Mouse (Mus musculus) small intestine, adult 2 months (tissue): ENCODE measurements at regions not wholly inside any gene's neighbourhood (a gene's known extent, or its start where the extent isn't known, plus 50 kb on each side); places are given as distances from the start of the nearest gene placed in this dataset.

ENCODE experiments used
- H3K27ac ChIP-seq: fragments of 200-500 bp; 2 replicates; pipeline ENCODE4 v1.5.1; 2012; ENCODE audit warnings: low read depth, low read length, control low read depth, inconsistent platforms; ENCODE audit not compliant: insufficient read depth
- H3K27me3 ChIP-seq: fragments of 200-500 bp; 2 replicates; pipeline ENCODE4 v1.6.1; 2012; ENCODE audit warnings: mild to moderate bottlenecking, moderate library complexity, low read length, inconsistent platforms; ENCODE audit not compliant: control insufficient read depth, insufficient read depth
- H3K36me3 ChIP-seq: fragments of 200-500 bp; 2 replicates; pipeline ENCODE4 v1.6.1; 2012; ENCODE audit warnings: mild to moderate bottlenecking, low read length, control low read depth, inconsistent platforms; ENCODE audit not compliant: control insufficient read depth, insufficient read depth
- H3K4me1 ChIP-seq: fragments of 200-500 bp; 2 replicates; pipeline ENCODE4 v1.6.1; 2012; ENCODE audit warnings: low read length, inconsistent platforms, mixed read lengths; ENCODE audit not compliant: control insufficient read depth, insufficient read depth, insufficient read length
- H3K4me3 ChIP-seq: fragments of 200-500 bp; 2 replicates; pipeline ENCODE4 v1.5.1; 2012; ENCODE audit warnings: low read depth, mild to moderate bottlenecking, control low read depth, inconsistent platforms, low read length, moderate library complexity
- CTCF ChIP-seq: fragments of 200-500 bp; IDR thresholded peaks from 2 replicates; pipeline ENCODE4 v1.5.1; 2012; ENCODE audit warnings: low read depth, mild to moderate bottlenecking, control low read depth, inconsistent platforms, low read length, moderate library complexity, mixed read lengths; ENCODE audit not compliant: insufficient replicate concordance, insufficient read length; ENCODE audit errors: extremely low read depth
- POLR2A ChIP-seq: fragments of 200-500 bp; IDR thresholded peaks from 2 replicates; pipeline ENCODE4 v1.6.1; 2012; ENCODE audit warnings: low read depth, mild to moderate bottlenecking, control low read depth, inconsistent platforms, low read length, moderate library complexity
- WGBS: fragments of 180-500 bp; shearing (Covaris S2); methylation state at CpG from one replicate; pipeline ENCODE4 v1.1.7; 2018; 5-methylcytosine and 5-hydroxymethylcytosine counted together

GRCm38 (mm10) chr13:60420842-60421696 lies 180.7 kb upstream of the Dapk1 start:
- Histone ChIP-seq H3K36me3 (no peaks in the 10 kb centered on the region), H3K4me1 (no peaks in the 10 kb centered on the region), H3K4me3 (no peak overlapping the region), H3K27ac (no peak overlapping the region), H3K27me3 (no peaks in the 10 kb centered on the region)
- 29% methylated on average over 3 of the region's 3 CpGs for WGBS
- TF ChIP-seq CTCF (no peak), POLR2A (no peak)

GRCm38 (mm10) chr13:60424267-60424666 lies 177.5 kb upstream of the Dapk1 start:
- H3K27me3 ChIP-seq, result no peaks in the 10 kb centered on the region
- no peaks in the 10 kb centered on the region for H3K36me3 ChIP-seq
- H3K4me1 ChIP-seq, result no peaks in the 10 kb centered on the region
- no peak overlapping the region for H3K4me3 ChIP-seq
- TF ChIP-seq POLR2A, result no peak
- no peak for TF ChIP-seq CTCF
- no peak overlapping the region for H3K27ac ChIP-seq
- WGBS, result 46% methylated on average over 6 of the region's 6 CpGs

GRCm38 (mm10) chr13:60425140-60425539 lies 176.6 kb upstream of the Dapk1 start:
- no peak for TF ChIP-seq CTCF
- TF ChIP-seq POLR2A, result no peak
- no peaks in the 10 kb centered on the region for H3K4me1 ChIP-seq
- H3K27ac ChIP-seq, result no peak overlapping the region
- H3K4me3 ChIP-seq, result no peak overlapping the region
- no peaks in the 10 kb centered on the region for H3K27me3 ChIP-seq
- no peaks in the 10 kb centered on the region for H3K36me3 ChIP-seq
- WGBS, result 81% methylated on average over 11 of the region's 11 CpGs

- Histone ChIP-seq H3K27ac (no peak overlapping the region), H3K27me3 (no peaks in the 10 kb centered on the region), H3K36me3 (no peaks in the 10 kb centered on the region), H3K4me3 (no peak overlapping the region), H3K4me1 (no peaks in the 10 kb centered on the region)
- TF ChIP-seq CTCF, result no peak
- TF ChIP-seq POLR2A, result no peak
- WGBS, result 83% methylated on average over 6 of the region's 6 CpGs
Observed at GRCm38 (mm10) chr13:60425556-60425955, 176.2 kb upstream of the Dapk1 start.

GRCm38 (mm10) chr13:60426192-60426840 lies 175.4 kb upstream of the Dapk1 start:
- Histone ChIP-seq H3K27ac (no peak overlapping the region), H3K27me3 (no peaks in the 10 kb centered on the region), H3K36me3 (no peaks in the 10 kb centered on the region), H3K4me3 (no peak overlapping the region), H3K4me1 (no peaks in the 10 kb centered on the region)
- WGBS, result 87% methylated on average over 12 of the region's 12 CpGs
- TF ChIP-seq CTCF (no peak), POLR2A (no peak)

GRCm38 (mm10) chr13:60427077-60427476 lies 174.7 kb upstream of the Dapk1 start:
- TF ChIP-seq POLR2A (no peak), CTCF (no peak)
- H3K4me1 ChIP-seq, result no peaks in the 10 kb centered on the region
- no peaks in the 10 kb centered on the region for H3K36me3 ChIP-seq
- H3K4me3 ChIP-seq, result no peak overlapping the region
- H3K27ac ChIP-seq, result no peak overlapping the region
- WGBS, result 62% methylated on average over 7 of the region's 7 CpGs
- H3K27me3 ChIP-seq, result no peaks in the 10 kb centered on the region

- Histone ChIP-seq H3K4me1 (no peaks in the 10 kb centered on the region), H3K27me3 (no peaks in the 10 kb centered on the region), H3K36me3 (no peaks in the 10 kb centered on the region), H3K4me3 (no peak overlapping the region), H3K27ac (no peak overlapping the region)
- 36% methylated on average over 12 of the region's 12 CpGs for WGBS
- TF ChIP-seq POLR2A (no peak), CTCF (no peak)
Observed at GRCm38 (mm10) chr13:60427755-60428385, 173.9 kb upstream of the Dapk1 start.
